Mouse (Mus musculus): Measurements from ENCODE around the gene Haghl. TPM values are rescaled to one million over a fixed set of nuclear protein-coding genes. Genes with fewer than 3 reads are reported as not detected.

Haghl gene
- polyA plus RNA-seq, 1 experiment: 56.2 TPM

- TF ChIP-seq POLR2A (IDR thresholded peaks at IDR 0.05; ENCODE audit: borderline replicate concordance, extremely low read depth, low read depth, low read length) (peak; percentile 87), CTCF (IDR thresholded peaks at IDR 0.05; ENCODE audit: insufficient read depth, low read length) (peak; percentile 83)
Observed at GRCm38 (mm10) chr17:25773549-25774120, 11.8 kb downstream of the Haghl start, which contains the start of gene Narfl. Narfl (plus strand) TSS chr17:25773776.

GRCm38 (mm10) chr17:25769331-25769730 lies 16.1 kb downstream of the Haghl start:
- no peak for TF ChIP-seq POLR2A (IDR thresholded peaks at IDR 0.05; ENCODE audit: borderline replicate concordance, extremely low read depth, low read depth, low read length)
- TF ChIP-seq CTCF (IDR thresholded peaks at IDR 0.05; ENCODE audit: insufficient read depth, low read length): no peak
- H3K4me3 ChIP-seq (replicated peaks; ENCODE audit: extremely low read depth, low read depth, low read length): no peak overlapping the region
- H3K4me1 ChIP-seq (ENCODE audit: control insufficient read depth, insufficient read depth, low read length): peaks cover 3% of the 10 kb centered on the region; the same call in 1 of the 2 replicates
- WGBS: 51% methylated on average over 9 of the region's 9 CpGs
- DNase-seq: no peak

More at GRCm38 (mm10) chr17:25773549-25774120, 11.8 kb downstream of the Haghl start, which contains the start of gene Narfl:
- WGBS: under 1% methylated on average over 37 of the region's 37 CpGs
- DNase-seq: peak; percentile 98
- Histone ChIP-seq H3K4me3 (replicated peaks; ENCODE audit: extremely low read depth, low read depth, low read length) (peak within 1 kb of the TSS; percentile 63), H3K4me1 (ENCODE audit: control insufficient read depth, insufficient read depth, low read length) (peaks cover 4% of the 10 kb centered on the region; the same call in 1 of the 2 replicates)

- WGBS: 72% methylated on average over 5 of the region's 5 CpGs
- no peak for TF ChIP-seq POLR2A (IDR thresholded peaks at IDR 0.05; ENCODE audit: borderline replicate concordance, extremely low read depth, low read depth, low read length)
- no peak for DNase-seq
- H3K4me1 ChIP-seq (ENCODE audit: control insufficient read depth, insufficient read depth, low read length): no peaks in the 10 kb centered on the region
- H3K4me3 ChIP-seq (replicated peaks; ENCODE audit: extremely low read depth, low read depth, low read length): no peak overlapping the region
Observed at GRCm38 (mm10) chr17:25765886-25766285, 19.6 kb downstream of the Haghl start.

- Histone ChIP-seq H3K4me3 (replicated peaks; ENCODE audit: extremely low read depth, low read depth, low read length) (no peak overlapping the region), H3K4me1 (ENCODE audit: control insufficient read depth, insufficient read depth, low read length) (no peaks in the 10 kb centered on the region)
- 49% methylated on average over 3 of the region's 3 CpGs for WGBS
- TF ChIP-seq CTCF (IDR thresholded peaks at IDR 0.05; ENCODE audit: insufficient read depth, low read length) (no peak), POLR2A (IDR thresholded peaks at IDR 0.05; ENCODE audit: borderline replicate concordance, extremely low read depth, low read depth, low read length) (no peak)
- no peak for DNase-seq
Observed at GRCm38 (mm10) chr17:25762591-25762990, 22.9 kb downstream of the Haghl start.

- Histone ChIP-seq H3K4me1 (ENCODE audit: control insufficient read depth, insufficient read depth, low read length) (no peaks in the 10 kb centered on the region), H3K4me3 (replicated peaks; ENCODE audit: extremely low read depth, low read depth, low read length) (no peak overlapping the region)
- no peak for DNase-seq
- whole genome bisulfite sequencing: 34% methylated on average over 4 of the region's 4 CpGs
- TF ChIP-seq CTCF (IDR thresholded peaks at IDR 0.05; ENCODE audit: insufficient read depth, low read length) (no peak), POLR2A (IDR thresholded peaks at IDR 0.05; ENCODE audit: borderline replicate concordance, extremely low read depth, low read depth, low read length) (no peak)
Observed at GRCm38 (mm10) chr17:25761561-25761970, 23.9 kb downstream of the Haghl start.

GRCm38 (mm10) chr17:25760148-25760547 lies 25.3 kb downstream of the Haghl start:
- WGBS: 60% methylated on average over 8 of the region's 8 CpGs

GRCm38 (mm10) chr17:25757691-25758090 lies 27.8 kb downstream of the Haghl start:
- Histone ChIP-seq H3K4me1 (ENCODE audit: control insufficient read depth, insufficient read depth, low read length) (no peaks in the 10 kb centered on the region), H3K4me3 (replicated peaks; ENCODE audit: extremely low read depth, low read depth, low read length) (no peak overlapping the region)
- WGBS: 48% methylated on average over 3 of the region's 3 CpGs
- no peak for DNase-seq
- TF ChIP-seq CTCF (IDR thresholded peaks at IDR 0.05; ENCODE audit: insufficient read depth, low read length) (no peak), POLR2A (IDR thresholded peaks at IDR 0.05; ENCODE audit: borderline replicate concordance, extremely low read depth, low read depth, low read length) (no peak)

More at GRCm38 (mm10) chr17:25760148-25760547, 25.3 kb downstream of the Haghl start:
- TF ChIP-seq CTCF (IDR thresholded peaks at IDR 0.05; ENCODE audit: insufficient read depth, low read length): no peak
- TF ChIP-seq POLR2A (IDR thresholded peaks at IDR 0.05; ENCODE audit: borderline replicate concordance, extremely low read depth, low read depth, low read length): no peak
- no peak overlapping the region for H3K4me3 ChIP-seq (replicated peaks; ENCODE audit: extremely low read depth, low read depth, low read length)
- no peak for DNase-seq
- H3K4me1 ChIP-seq (ENCODE audit: control insufficient read depth, insufficient read depth, low read length): no peaks in the 10 kb centered on the region

GRCm38 (mm10) chr17:25756378-25757242 lies 28.9 kb downstream of the Haghl start:
- Histone ChIP-seq H3K4me1 (ENCODE audit: control insufficient read depth, insufficient read depth, low read length) (no peaks in the 10 kb centered on the region), H3K4me3 (replicated peaks; ENCODE audit: extremely low read depth, low read depth, low read length) (no peak overlapping the region)
- TF ChIP-seq POLR2A (IDR thresholded peaks at IDR 0.05; ENCODE audit: borderline replicate concordance, extremely low read depth, low read depth, low read length): no peak
- TF ChIP-seq CTCF (IDR thresholded peaks at IDR 0.05; ENCODE audit: insufficient read depth, low read length): no peak
- DNase-seq: no peak
- WGBS: 55% methylated on average over 9 of the region's 9 CpGs

- WGBS: 24% methylated on average over 4 of the region's 4 CpGs
- TF ChIP-seq POLR2A (IDR thresholded peaks at IDR 0.05; ENCODE audit: borderline replicate concordance, extremely low read depth, low read depth, low read length) (no peak), CTCF (IDR thresholded peaks at IDR 0.05; ENCODE audit: insufficient read depth, low read length) (no peak)
- Histone ChIP-seq H3K4me1 (ENCODE audit: control insufficient read depth, insufficient read depth, low read length) (no peaks in the 10 kb centered on the region), H3K4me3 (replicated peaks; ENCODE audit: extremely low read depth, low read depth, low read length) (no peak overlapping the region)
- DNase-seq: no peak
Observed at GRCm38 (mm10) chr17:25755627-25756377, 29.7 kb downstream of the Haghl start.

Measured in lung, adult 2 months (tissue).